Mouse (Mus musculus) hindbrain, embryonic 11.5 days (tissue): ENCODE data around the gene Wdr17. TPM values are rescaled to one million over a fixed set of nuclear protein-coding genes. Genes with fewer than 3 reads are reported as not detected.

Experiments
- ATAC-seq: fragments of 200-750 bp; cut with Nextera tagmentation; 2 replicates; pipeline ENCODE4 v1.8.0; 2017; ENCODE audit warnings: mild to moderate bottlenecking, moderate TSS enrichment, moderate library complexity; ENCODE audit not compliant: low FRiP score
- DNase-seq: peaks from one replicate; pipeline ENCODE4 v3.0.0-alpha.2; 2015; ENCODE audit warnings: low spot score
- H3K27ac ChIP-seq: fragments of 300-500 bp; sonication (generic); 2 replicates; pipeline ENCODE4 v1.5.1; 2014; ENCODE audit warnings: mild to moderate bottlenecking, low read depth, low read length
- H3K27me3 ChIP-seq: fragments of 300-500 bp; sonication (generic); 2 replicates; pipeline ENCODE4 v1.6.1; 2014; ENCODE audit warnings: mild to moderate bottlenecking, low read length, moderate library complexity, mixed read lengths; ENCODE audit not compliant: control insufficient read depth, insufficient read depth
- H3K36me3 ChIP-seq: fragments of 300-500 bp; sonication (generic); 2 replicates; pipeline ENCODE4 v1.6.1; 2014; ENCODE audit warnings: mild to moderate bottlenecking, low read length, moderate library complexity, mixed read lengths; ENCODE audit not compliant: control insufficient read depth, insufficient read depth
- H3K4me1 ChIP-seq: fragments of 300-500 bp; sonication (generic); replicated peaks from 2 replicates; pipeline ENCODE4 v1.6.1; 2014; ENCODE audit warnings: low read length, mixed read lengths; ENCODE audit not compliant: control insufficient read depth, insufficient read depth
- H3K4me2 ChIP-seq: fragments of 300-500 bp; sonication (generic); replicated peaks from 2 replicates; pipeline ENCODE4 v1.6.1; 2014; ENCODE audit warnings: mild to moderate bottlenecking, low read depth, low read length
- H3K4me3 ChIP-seq: fragments of 300-500 bp; sonication (generic); 2 replicates; pipeline ENCODE4 v1.5.1; 2014; ENCODE audit warnings: low read depth, low read length
- H3K9ac ChIP-seq: fragments of 300-500 bp; sonication (generic); 2 replicates; pipeline ENCODE4 v1.6.1; 2014; ENCODE audit warnings: low read depth, low read length
- H3K9me3 ChIP-seq: fragments of 300-500 bp; sonication (generic); 2 replicates; pipeline ENCODE4 v1.6.1; 2016; ENCODE audit warnings: low read length; ENCODE audit not compliant: control insufficient read depth
- WGBS: fragments of 180-500 bp; shearing (Covaris S2); extraction: QIAGEN DNeasy Blood & Tissue Kit; methylation state at CpG from one replicate; pipeline ENCODE4 v1.1.7; 2014; 5-methylcytosine and 5-hydroxymethylcytosine counted together
- polyA plus RNA-seq: library from polyadenylated mRNA; unstranded; fragments of >200 nt; fragmentation: Nextera tagmentation; extraction: Ambion mirVana; gene quantifications from 2 replicates; pipeline ENCODE4 v1.2.1, GENCODE M21; 2014

Wdr17 gene
- polyA plus RNA-seq, 1 experiment from 2014 or later: 2.4 TPM

DNA sequence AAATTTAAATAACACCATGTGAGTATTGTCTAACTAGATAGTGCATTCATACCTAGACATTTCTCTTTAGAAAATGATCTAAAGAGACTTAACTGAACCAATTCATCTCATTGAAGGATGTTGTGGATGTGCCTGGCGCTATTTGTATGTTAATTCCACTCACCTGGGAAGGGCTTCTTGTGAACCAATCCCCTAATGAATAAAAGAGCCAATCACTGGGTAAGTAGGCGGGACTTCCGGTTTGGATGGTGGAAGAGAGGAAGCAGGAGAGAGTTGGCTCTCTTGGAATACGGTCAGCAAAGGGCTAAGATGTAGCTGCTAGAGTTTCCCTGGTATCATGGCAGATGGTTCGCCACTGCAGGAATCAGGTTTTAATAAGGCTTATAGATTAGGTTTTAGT, 64.0 kb downstream of the Wdr17 start:
- H3K27ac ChIP-seq: no peak overlapping the region
- no peak overlapping the region for H3K9ac ChIP-seq
- H3K4me2 ChIP-seq: no peak overlapping the region
- ATAC-seq (no peak), DNase-seq (no peak)
- no peaks in the 10 kb centered on the region for H3K36me3 ChIP-seq
- H3K4me1 ChIP-seq: no peaks in the 10 kb centered on the region
- WGBS: 91% methylated on average over 5 of the region's 5 CpGs
- no peaks in the 10 kb centered on the region for H3K27me3 ChIP-seq
- no peak overlapping the region for H3K4me3 ChIP-seq
- H3K9me3 ChIP-seq: no peaks in the 10 kb centered on the region

- no peak for DNase-seq
- H3K36me3 ChIP-seq: no peaks in the 10 kb centered on the region
- no peak overlapping the region for H3K27ac ChIP-seq
- no peaks in the 10 kb centered on the region for H3K4me1 ChIP-seq
- H3K9ac ChIP-seq: no peak overlapping the region
- no peak overlapping the region for H3K4me2 ChIP-seq
- no peak for ATAC-seq
- H3K4me3 ChIP-seq: no peak overlapping the region
- no peaks in the 10 kb centered on the region for H3K27me3 ChIP-seq
- no peaks in the 10 kb centered on the region for H3K9me3 ChIP-seq
Measured at GRCm38 (mm10) chr8:54818651-54819050, 68.3 kb downstream of the Wdr17 start.

DNA sequence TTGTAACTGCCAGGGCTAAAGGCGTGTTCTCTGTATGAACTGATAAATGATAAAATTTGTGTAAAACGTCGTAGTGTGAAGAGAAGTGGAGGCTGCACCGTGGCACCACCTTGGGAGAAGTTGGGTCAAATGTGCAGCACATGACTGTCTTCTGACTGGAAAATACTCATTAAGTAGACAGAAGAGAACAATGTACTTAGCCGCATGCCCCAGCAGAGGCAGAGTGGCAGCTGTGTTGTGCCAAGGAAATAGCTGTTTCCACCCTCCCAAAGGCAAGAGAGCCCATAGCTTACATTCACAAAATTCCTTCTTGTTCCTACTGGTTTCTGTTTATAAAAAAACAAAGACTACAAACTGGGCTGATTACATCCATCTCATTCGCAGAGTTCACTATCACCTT, 78.8 kb downstream of the Wdr17 start:
- H3K4me3 ChIP-seq: no peak overlapping the region
- H3K36me3 ChIP-seq: no peaks in the 10 kb centered on the region
- no peaks in the 10 kb centered on the region for H3K9me3 ChIP-seq
- DNase-seq (no peak), ATAC-seq (no peak)
- 76% methylated on average over 6 of the region's 6 CpGs for WGBS
- H3K4me1 ChIP-seq: no peaks in the 10 kb centered on the region
- no peak overlapping the region for H3K4me2 ChIP-seq
- H3K27me3 ChIP-seq: no peaks in the 10 kb centered on the region
- no peak overlapping the region for H3K27ac ChIP-seq
- no peak overlapping the region for H3K9ac ChIP-seq

DNA sequence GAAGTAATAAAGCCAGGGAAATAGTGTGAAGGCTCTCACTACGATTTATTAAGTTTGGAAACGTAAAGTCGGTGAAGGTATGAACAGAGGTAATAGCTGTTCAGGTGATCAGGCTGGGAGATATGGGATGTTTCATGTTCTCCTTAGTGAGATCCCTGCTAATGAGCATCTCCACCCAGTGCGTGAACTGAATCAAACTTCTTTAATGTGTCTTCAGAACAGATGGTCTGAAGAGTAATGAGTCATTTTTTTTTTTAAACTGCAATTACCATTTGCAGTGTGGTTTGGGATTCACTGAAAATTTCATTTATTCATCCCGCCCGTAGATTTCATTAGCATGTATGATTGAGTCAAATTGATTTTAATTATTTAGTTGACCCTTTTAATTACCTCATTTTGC, 80.8 kb downstream of the Wdr17 start:
- DNase-seq (no peak), ATAC-seq (no peak)
- H3K27me3 ChIP-seq: no peaks in the 10 kb centered on the region
- H3K4me1 ChIP-seq: no peaks in the 10 kb centered on the region
- 92% methylated on average over 6 of the region's 6 CpGs for WGBS
- H3K27ac ChIP-seq: no peak overlapping the region
- no peak overlapping the region for H3K4me2 ChIP-seq
- no peak overlapping the region for H3K4me3 ChIP-seq
- no peaks in the 10 kb centered on the region for H3K36me3 ChIP-seq
- no peak overlapping the region for H3K9ac ChIP-seq
- no peaks in the 10 kb centered on the region for H3K9me3 ChIP-seq

GRCm38 (mm10) chr8:54792699-54793061, 94.3 kb downstream of the Wdr17 start:
- Histone ChIP-seq H3K27me3 (no peaks in the 10 kb centered on the region), H3K9ac (no peak overlapping the region), H3K4me1 (no peaks in the 10 kb centered on the region), H3K9me3 (no peaks in the 10 kb centered on the region), H3K36me3 (no peaks in the 10 kb centered on the region), H3K4me2 (no peak overlapping the region), H3K27ac (no peak overlapping the region), H3K4me3 (no peak overlapping the region)
- ATAC-seq (no peak), DNase-seq (no peak)
- 89% methylated on average over 2 of the region's 2 CpGs for WGBS

- Histone ChIP-seq H3K9me3 (no peaks in the 10 kb centered on the region), H3K4me3 (no peak overlapping the region), H3K9ac (no peak overlapping the region), H3K36me3 (no peaks in the 10 kb centered on the region), H3K4me2 (no peak overlapping the region), H3K27ac (no peak overlapping the region), H3K27me3 (no peaks in the 10 kb centered on the region), H3K4me1 (no peaks in the 10 kb centered on the region)
- DNase-seq: no peak
- WGBS: 76% methylated on average over 2 of the region's 2 CpGs
- ATAC-seq: no peak
Measured at GRCm38 (mm10) chr8:54791858-54792698, 94.9 kb downstream of the Wdr17 start.

DNA sequence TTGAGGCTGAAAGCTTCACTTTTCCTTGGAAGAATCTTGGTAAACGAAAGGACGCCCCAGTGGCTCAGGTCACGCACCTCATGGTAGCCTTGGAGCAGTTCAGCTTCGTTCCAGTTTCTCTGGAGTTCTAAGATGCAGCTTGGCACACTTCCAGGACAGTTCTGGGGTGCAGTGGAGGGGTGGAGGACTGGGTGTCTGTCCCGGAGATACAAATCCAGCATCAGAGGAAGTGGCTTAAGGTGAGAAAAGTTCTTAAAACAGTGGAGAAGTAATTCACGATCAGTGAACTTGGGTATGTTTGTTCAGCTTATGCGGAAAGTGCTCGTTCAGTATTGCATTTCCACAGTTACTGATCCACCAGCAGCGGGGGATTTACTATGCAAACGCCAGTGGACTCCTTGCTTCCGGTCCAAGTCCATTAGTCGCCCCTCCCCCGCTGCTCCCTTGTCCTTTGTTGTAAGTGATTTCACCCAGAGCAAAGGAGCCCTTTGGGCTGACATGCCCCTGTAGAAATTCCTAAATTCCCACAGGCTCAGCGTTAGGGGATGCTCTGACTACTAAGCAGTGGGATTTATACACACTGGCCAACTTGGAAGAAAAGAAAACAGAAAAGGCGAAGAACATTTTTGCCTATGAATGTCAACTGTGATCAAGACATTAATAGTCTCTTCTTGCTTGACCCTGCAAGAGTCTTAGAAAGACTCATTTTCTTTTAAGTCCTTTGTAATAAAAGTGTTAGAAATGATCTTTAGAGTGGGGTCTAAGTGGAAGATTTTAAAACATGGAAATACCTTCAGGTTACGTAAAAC, 106.6 kb downstream of the Wdr17 start:
- peak overlapping the region; percentile 80 for H3K4me2 ChIP-seq
- H3K4me3 ChIP-seq: peak overlapping the region; percentile 34
- ATAC-seq (peak; percentile 82), DNase-seq (peak; percentile 83)
- WGBS: 8% methylated on average over 16 of the region's 16 CpGs
- H3K27ac ChIP-seq: no peak overlapping the region
- H3K36me3 ChIP-seq: no peaks in the 10 kb centered on the region
- H3K9ac ChIP-seq: peak overlapping the region; percentile 58
- H3K9me3 ChIP-seq: no peaks in the 10 kb centered on the region
- no peaks in the 10 kb centered on the region for H3K4me1 ChIP-seq
- H3K27me3 ChIP-seq: no peaks in the 10 kb centered on the region

- H3K4me1 ChIP-seq: no peaks in the 10 kb centered on the region
- H3K36me3 ChIP-seq: no peaks in the 10 kb centered on the region
- peak overlapping the region; percentile 34 for H3K4me3 ChIP-seq
- peak overlapping the region; percentile 58 for H3K9ac ChIP-seq
- no peaks in the 10 kb centered on the region for H3K27me3 ChIP-seq
- H3K27ac ChIP-seq: no peak overlapping the region
- WGBS: under 1% methylated on average over 23 of the region's 23 CpGs
- DNase-seq: peak; percentile 62
- H3K9me3 ChIP-seq: no peaks in the 10 kb centered on the region
- peak; percentile 83 for ATAC-seq
- H3K4me2 ChIP-seq: peak overlapping the region; percentile 80
Measured at GRCm38 (mm10) chr8:54779317-54780133, 107.5 kb downstream of the Wdr17 start.
